Mouse (Mus musculus): ENCODE results near the gene Hopx. TPM values are rescaled to one million over a fixed set of nuclear protein-coding genes. Genes with fewer than 3 reads are reported as not detected.

The Hopx gene
- polyA plus RNA-seq (2017; shearing (Covaris generic)): 10 to 100 TPM; 16.4 to 20.4 TPM

GRCm38 (mm10) chr5:77114817-77115731 lies at the start of gene Hopx:
Hopx (minus strand) TSS chr5:77115121.
- ATAC-seq: peak; percentile 80

DNA sequence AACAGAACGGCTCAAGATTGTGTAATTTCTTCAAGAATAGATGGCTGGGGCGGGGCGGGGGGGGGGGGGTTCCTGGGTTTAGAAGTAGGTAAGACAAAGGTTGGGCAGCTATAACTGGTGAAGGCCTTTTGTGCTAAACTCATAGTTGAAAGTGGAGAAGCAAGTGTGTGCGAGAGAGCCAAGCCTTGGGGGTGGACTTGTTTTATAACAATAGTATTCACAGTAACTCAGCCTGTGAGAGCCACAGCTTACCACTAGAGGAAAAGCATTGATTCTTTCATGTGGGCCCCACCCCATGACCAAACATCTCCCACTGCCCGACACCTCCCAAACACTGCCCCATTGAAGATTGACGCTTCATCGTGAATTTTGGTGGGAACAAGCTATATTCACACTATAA lies 48.7 kb upstream of the Hopx start:
- ATAC-seq: no peak

DNA sequence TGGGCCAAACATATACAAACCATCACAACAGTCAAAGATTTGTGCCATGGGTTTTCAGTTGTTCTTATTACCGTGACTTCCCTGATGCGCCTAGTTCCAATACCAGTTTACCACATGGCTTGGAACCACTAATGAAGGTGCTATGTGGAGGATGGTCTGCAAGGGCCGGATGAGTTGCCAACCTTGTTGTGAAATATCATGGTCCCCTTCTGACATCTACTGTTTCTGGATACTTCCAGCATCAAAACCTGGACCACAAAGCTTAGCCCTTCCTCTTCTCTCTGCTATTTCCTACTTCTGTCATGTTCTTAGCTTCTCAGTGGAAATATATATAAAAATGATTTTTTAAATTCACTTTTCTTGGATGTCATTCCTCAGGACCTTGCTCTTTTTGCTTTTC lies 47.6 kb upstream of the Hopx start:
- ATAC-seq: no peak

DNA sequence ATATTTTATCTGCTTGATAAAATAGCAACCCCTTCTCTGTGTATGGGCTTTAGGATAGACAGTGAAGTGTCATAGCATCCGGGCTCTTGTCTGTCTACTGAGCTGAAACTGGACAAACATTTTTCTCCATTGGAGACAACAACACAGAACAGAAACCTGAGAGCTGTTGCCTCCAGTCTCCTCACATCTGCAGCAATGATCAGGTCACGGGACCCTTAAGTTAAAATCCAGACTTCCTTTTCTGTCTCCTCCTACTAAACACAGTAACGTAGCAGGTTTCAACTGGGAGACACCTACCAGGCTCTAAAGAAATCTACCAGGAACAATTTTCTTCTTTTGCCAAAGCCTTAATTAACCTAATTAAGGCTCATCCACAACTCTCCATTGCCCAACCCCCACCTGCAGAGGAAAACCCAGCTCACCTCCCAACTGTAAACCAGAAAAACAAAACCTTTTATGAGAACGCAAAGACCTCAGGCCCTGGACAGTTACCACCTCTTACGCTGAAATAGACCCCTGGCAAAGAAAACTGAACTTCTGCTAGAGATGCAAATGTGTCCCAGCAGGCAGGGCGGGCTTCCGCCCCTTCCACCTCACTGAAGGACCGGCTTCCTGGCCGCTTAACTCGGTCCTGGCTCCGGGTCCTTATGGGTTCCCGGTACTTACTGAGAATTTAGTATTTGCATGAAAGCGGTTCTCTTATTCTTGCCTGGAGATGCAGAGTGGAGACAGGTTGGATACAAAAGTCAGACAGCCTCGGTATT lies 43.0 kb upstream of the Hopx start:
- no peak for ATAC-seq

DNA sequence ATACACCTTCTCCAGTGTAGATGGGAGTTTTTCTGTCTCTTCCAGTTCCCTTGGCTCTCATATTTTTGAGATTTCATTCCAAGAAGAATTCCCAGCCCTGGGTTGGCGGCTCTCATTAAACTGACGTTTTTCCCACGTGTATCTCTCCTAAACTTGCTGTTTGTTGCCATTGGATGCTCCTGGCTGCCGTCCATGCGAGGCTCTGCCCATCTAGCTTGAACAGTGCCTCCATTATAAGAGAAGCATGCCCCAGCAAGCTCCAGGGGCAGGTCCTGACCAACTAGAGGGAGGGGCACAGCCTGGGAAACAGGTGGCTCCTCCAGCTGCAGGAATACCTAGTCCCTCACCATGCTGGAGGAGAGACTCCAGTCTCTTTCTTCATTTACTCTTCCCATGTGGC lies 42.0 kb upstream of the Hopx start:
- no peak for ATAC-seq

DNA sequence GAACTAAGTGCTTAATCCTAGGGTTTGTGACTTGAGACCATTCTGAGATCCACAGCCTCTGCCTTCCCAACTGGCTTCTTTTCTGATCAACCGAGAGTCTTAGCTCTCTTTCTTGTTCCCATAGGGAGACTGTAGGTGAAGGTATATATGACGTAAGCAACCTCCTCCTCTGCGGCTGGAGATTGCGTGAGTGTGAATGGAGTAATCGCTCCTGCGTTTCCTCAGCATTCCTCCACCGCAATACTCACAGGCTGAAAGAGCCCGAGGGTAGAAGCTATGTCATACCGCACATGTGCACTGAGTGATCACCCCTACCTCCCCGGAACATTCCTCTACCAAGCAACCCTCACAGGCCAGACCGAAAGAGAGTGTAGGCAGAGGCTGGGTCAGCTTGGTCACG lies 40.6 kb upstream of the Hopx start:
- no peak for ATAC-seq

GRCm38 (mm10) chr5:77154812-77155211 lies 39.9 kb upstream of the Hopx start:
- ATAC-seq: no peak

DNA sequence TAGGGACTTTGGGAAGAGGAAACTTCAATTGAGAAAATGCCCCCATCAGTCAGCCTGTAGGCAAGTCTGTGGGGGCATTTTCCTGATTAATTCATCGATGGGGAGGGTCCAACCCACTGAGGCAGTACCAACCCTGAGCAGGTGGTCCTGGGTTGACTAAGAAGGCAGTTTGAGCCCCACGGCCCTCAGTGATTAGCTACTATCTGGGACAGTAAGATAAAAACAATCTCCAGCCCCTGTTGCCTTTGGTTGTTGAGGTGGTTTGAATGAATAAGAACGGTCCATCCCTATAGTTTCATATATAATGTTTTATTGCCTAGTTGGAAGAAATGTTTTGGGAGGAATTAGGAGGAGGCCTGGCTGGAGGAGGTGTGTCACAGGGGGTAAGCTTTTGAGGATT lies 36.8 kb upstream of the Hopx start:
- no peak for ATAC-seq

DNA sequence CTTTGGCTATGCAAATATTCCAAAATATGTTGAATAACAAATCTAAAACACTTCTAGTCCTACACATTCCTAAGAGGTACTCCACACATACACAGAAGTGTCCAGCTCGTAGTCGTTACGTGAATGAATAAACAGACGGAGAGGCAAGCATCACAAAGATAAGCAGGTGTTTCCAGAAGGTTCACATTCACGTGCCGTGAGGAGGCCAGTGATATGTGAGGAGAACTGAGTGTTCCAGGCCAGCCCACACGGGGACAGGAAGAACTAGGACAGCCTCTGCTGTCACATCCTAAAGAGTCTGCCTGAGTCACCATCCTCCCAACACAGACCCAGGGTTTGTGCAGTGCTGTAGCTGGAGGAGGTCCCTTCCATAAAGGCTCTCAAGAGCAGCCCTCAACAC lies 36.2 kb upstream of the Hopx start:
- ATAC-seq: no peak

GRCm38 (mm10) chr5:77148021-77148621 lies 33.2 kb upstream of the Hopx start:
- ATAC-seq: peak; percentile 48

DNA sequence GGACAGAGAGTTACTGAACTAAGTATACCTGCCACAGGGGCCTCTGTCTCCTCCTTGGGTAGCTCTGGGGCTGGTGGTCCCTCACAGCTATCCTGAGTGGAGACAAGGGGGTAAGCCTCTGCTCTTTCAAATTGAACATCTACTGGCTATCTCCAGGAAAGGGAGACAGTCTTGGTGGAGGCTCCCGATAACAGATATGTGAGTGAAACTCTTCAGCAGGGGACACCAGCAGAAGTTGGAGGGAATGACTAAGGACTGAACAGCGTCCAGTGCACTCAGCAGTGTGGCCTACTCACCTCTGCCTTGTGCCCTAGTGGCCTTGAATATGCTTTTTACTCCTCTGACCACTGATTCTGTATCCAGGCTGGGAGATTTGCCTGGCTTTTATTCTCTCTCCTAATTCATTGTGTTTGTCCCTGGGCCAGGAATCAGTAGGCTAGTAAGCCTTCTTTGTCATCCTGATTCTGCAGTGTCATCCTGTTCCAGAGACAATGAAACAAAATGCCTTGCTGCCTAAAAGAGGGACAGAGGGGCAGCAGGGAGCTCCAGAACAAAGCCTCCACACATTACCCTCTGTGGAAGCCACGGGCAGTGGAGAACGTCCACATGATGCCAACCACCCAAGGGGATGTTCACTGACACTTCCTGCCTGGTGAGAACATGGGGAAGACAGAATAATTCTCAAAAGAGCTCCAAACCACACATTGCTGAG lies 31.7 kb upstream of the Hopx start:
- no peak for ATAC-seq

DNA sequence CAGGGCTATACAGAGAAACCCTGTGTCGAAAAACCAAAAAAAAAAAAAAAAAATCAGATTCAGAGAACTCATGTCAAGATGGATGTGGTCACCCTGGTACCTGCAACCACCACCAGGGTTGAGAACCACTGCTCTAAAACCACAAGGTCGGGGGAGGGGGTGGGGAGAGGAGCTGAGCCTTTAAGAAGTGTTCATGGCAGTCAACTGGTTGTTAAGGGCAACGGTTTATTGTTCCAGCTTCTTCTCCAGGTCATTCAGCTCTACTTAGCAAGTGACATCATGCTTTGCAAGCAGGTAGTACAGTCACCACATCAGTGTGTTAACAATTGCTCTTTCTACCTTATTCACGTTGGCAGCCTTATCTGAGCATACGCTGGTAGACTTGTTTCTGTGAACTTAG lies 29.7 kb upstream of the Hopx start:
- peak; percentile 75 for ATAC-seq

GRCm38 (mm10) chr5:77143076-77143475 lies 28.2 kb upstream of the Hopx start:
- ATAC-seq: no peak

- no peak for ATAC-seq
Observed at GRCm38 (mm10) chr5:77141336-77141735, 26.4 kb upstream of the Hopx start.

DNA sequence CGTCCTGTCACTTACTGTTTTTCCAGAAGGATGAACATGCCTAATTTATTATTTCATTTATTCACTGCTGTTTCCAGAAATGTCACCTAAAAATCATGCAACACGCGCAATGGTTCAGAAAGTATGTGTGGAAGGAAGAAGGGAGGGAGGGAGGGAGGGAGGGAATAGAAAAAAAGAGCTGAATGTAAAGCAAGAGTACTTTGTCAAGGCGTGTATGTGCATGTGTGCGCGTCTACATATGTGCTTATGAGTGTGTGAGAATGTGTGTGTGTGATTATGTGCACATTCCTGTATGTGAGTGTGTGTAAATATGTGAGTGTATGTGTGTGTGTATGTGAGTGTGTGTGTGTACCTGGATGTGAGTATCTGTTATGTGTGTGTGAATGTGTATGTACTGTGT lies 25.9 kb upstream of the Hopx start:
- ATAC-seq: no peak

GRCm38 (mm10) chr5:77140108-77140507 lies 25.2 kb upstream of the Hopx start:
- peak; percentile 84 for ATAC-seq

DNA sequence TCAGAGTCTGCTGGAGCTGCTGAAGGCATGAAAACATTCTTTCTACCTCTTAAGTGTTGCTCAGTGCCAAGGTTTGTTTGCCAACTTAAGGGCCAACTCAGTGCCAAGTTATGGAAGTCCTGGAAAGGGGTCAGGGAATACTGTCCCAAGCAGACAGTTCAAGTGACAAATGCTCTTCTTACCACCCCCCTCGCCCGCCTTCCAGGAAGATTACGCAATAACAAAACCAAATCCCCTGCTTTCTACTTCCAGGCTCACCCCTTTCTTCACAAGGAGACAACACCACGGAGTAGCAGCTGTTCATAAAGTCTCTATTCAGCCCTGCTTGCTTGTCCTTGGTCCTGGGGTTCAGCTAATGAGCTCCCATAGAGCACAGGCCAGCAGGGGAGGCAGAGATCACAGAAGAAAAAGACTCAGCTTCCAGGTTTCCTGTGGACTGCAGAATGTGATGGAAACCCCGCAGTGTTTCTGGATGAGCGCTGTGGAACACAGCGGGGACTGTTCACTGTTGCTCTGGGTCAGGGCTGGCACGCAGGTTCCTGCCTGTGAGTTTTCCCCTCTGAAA lies 22.9 kb upstream of the Hopx start:
- no peak for ATAC-seq

GRCm38 (mm10) chr5:77136684-77137224 lies 21.8 kb upstream of the Hopx start:
- ATAC-seq: no peak

DNA sequence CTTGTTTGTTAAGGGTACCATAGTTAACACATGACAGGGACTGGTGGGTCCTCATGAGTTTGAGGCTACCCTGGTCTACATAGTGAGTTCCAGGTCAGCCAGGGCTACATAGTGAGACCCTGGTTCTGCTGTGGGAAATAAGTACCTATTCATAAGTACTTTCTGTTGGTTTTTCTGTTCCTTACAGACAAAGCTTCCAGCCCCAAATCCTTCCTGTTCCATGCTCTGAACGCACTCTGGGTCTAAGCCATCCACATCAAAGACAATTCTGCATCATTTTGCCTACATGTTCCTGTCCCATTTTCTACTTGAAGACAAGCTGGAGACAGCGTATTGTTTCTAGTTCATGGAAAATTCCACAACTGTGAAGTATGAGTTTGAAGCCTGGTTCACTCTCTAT lies 20.0 kb upstream of the Hopx start:
- no peak for ATAC-seq

GRCm38 (mm10) chr5:77134465-77134864 lies 19.5 kb upstream of the Hopx start:
- peak; percentile 84 for ATAC-seq

DNA sequence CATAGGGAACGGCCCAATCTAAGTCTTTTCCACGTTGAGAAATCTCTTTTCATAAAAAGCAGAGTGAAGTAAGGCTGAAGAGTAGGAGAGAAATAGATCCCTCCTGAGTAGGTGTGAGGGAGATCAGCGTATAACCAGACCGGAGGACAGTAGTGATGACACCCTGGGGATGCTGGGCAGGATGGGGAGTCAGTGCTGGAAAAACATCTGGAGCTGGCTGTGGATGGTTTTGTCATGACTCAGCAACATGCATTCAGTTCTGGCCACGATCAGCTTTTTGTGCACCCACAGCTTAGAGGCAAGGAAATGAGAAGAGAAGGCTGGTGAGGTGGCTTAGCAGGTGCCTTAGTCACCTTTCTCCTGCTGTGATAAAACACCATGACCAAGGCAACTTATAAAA lies 19.0 kb upstream of the Hopx start:
- peak; percentile 10 for ATAC-seq

- no peak for ATAC-seq
Observed at GRCm38 (mm10) chr5:77132457-77133135, 17.7 kb upstream of the Hopx start.
